Mouse (Mus musculus) left cerebral cortex, adult 2 months (tissue): ENCODE measurements around the gene Rtp4. TPM values are rescaled to one million over a fixed set of nuclear protein-coding genes. Genes with fewer than 3 reads are reported as not detected.

ENCODE experiments used
- DNase-seq, 2 experiments: peaks; one replicate each; pipeline ENCODE4 v3.0.0; 2021 to 2022; ENCODE audit warnings: low spot score in 2 of 2, mixed read lengths in 1 of 2; ENCODE audit errors: extremely low spot score in 1 of 2
- H3K27ac ChIP-seq: fragments of 200-600 bp; 2 replicates; pipeline ENCODE4 v1.8.1; 2022
- H3K4me3 ChIP-seq: fragments of 200-600 bp; 2 replicates; pipeline ENCODE4 v1.8.1; 2022
- CTCF ChIP-seq: fragments of 200-600 bp; IDR thresholded peaks from 2 replicates; pipeline ENCODE4 v1.8.1; 2022; ENCODE audit warnings: antibody characterized with exemption, mild to moderate bottlenecking, moderate library complexity
- intact Hi-C: fragments of 180-260 bp; cut with DNase I; formaldehyde crosslinking; loops from one replicate; pipeline ENCODE4 v1.15.1; 2025
- long read RNA-seq, 2 experiments: library from polyadenylated mRNA; stranded (forward); transcript quantifications; one replicate each; pipeline ENCODE4 v2.0.0; 2021; ENCODE audit warnings: borderline mapping rate in 2 of 2
- total RNA-seq, 2 experiments: library from RNA; stranded (reverse); gene quantifications; 2 replicates each; pipeline ENCODE4 v1.2.3; 2021

Rtp4 gene
- total RNA-seq = 1 to 10 TPM; 1.7 to 2.4 TPM
- long read RNA-seq, experiment 1, partial matches to known transcripts = 0 of 4 reads
- long read RNA-seq, experiment 1, other reads (novel, unspliced or antisense) = 3 of 4 reads
- long read RNA-seq, experiment 2, partial matches to known transcripts = 0 of 1 reads
- long read RNA-seq, experiment 2, other reads (novel, unspliced or antisense) = 1 of 1 reads

DNA sequence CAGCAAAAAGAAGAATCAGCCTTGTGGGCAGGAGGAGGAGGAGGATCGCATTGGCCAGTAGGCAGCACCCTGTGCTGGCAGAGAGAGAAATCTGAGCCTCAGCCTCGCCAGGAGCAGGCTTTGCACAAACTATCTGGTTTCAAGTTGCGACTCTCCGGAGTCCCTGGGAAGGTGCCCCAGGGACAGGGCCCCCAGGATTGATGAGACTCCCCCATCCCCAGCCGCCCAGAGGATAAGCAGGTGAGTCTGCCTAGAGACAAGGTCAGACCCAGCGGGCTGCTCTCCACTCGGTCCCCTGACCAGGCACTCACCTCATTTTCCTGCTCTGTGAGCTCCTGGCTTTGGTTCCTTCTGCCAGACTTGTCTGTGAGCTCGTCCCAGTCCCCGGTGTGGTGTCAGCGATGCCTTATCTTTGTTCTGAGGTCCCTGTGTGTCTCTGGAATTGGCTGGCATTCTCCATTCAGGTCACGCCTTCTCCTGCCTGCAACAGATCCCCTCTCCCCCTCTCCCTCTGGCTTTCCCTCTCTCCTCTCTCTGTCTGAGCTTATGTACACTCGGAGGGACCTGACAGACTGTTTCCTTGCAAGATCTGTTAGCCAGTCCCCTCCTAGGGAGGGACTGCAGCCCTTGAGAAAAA is at the start of gene Rtp4, which contains the start of gene Masp1:
TSS of gene Rtp4 (plus strand) at position 57 of the 637 bp plus-strand sequence.
TSS of gene Masp1 (minus strand) at position 581 of the 637 bp plus-strand sequence.
- peak in 1 of 2 experiments; percentile 59 for DNase-seq
- peak within 1 kb of the TSS; percentile 91 for H3K27ac ChIP-seq
- no peak for TF ChIP-seq CTCF
- H3K4me3 ChIP-seq = peak within 1 kb of the TSS; percentile 39
- intact Hi-C loops = no loop called here

GRCm38 (mm10) chr16:23471551-23471950 is 48.5 kb upstream of the Rtp4 start:
- Histone ChIP-seq H3K4me3 (no peak overlapping the region), H3K27ac (no peak overlapping the region)
- TF ChIP-seq CTCF = no peak
- DNase-seq = no peak
- intact Hi-C loops = no loop called here

DNA sequence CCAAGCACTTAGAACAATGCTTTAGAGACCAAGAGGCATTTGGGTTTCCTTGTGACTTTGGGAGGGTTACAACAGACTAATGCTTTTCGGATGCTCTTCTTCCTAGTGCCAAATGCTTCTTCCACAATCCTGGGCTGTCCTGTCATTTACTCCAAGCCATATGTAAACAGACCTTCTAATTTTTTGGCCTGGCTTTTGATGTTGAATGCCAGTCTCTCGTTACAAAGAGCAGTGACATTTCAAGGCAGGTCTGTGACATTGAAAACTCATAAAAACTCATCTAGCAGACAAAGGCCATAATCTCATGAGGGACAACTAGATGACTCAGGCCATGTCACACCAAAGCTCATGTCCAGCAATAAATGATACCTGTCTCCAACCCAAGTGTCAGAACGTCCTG is 48.0 kb upstream of the Rtp4 start:
- no peak for DNase-seq
- intact Hi-C loops = no loop called here
- Histone ChIP-seq H3K27ac (no peak overlapping the region), H3K4me3 (no peak overlapping the region)
- TF ChIP-seq CTCF = no peak

GRCm38 (mm10) chr16:23475651-23476050 is 44.4 kb upstream of the Rtp4 start:
- TF ChIP-seq CTCF = no peak
- intact Hi-C loops = no loop called here
- Histone ChIP-seq H3K27ac (no peak overlapping the region), H3K4me3 (no peak overlapping the region)
- no peak for DNase-seq

DNA sequence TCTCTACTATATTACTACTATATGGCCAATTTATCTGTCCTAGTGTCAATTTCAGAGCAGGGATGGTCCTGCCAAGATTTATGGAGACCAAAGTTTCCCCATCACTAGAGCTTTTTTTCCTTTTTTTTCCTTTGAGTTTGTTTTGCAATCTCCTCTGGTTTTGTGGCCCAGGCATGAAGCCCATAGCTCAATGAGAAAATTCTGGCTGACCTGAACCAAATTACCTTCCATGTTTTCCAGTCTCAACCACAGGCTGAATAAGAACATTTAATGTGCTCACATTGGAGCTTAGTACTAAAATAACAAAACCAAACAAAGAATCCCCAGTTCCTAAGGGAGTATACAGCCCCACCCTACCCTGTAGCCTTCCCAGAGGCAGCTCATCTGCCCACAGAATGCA is 43.5 kb upstream of the Rtp4 start:
- intact Hi-C loops = no loop called here
- H3K4me3 ChIP-seq = no peak overlapping the region
- no peak for TF ChIP-seq CTCF
- H3K27ac ChIP-seq = no peak overlapping the region
- DNase-seq = no peak

DNA sequence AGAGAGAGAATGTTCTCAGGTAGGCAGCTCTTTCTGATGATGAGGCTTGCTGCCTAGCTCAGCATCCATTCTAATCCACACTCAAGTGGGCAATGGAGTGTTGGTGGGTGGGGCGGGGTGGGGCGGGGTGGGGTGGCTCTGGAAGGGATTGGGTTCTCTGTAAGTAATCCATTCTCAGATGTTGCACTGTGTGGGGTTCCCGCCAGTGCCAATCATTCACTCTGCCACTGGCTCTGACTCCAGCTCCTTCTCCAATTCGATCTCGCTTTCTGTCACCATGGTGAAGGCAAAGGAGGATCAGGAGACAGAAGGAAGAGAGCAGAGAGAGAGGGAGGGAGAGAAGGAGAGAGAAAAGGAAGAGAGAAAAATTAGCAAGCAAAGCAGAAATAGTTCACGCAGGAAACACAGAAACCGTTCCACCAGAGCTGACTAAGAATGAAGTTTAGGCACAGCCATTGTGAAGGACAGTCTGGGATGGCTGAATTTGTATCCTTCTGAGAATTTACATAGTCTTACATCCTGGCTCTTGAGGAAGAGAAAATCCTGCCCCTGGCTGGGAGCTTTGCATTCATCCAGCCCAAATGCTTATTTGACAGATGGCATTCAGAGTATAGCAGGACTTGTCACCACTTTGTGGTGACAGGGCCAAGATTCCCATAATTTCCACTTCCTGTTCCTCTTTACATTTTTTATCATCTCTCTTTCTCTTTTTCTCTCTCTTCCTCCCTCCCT is 40.1 kb upstream of the Rtp4 start:
- Histone ChIP-seq H3K4me3 (no peak overlapping the region), H3K27ac (no peak overlapping the region)
- intact Hi-C loops = no loop called here
- TF ChIP-seq CTCF = no peak
- no peak for DNase-seq

- Histone ChIP-seq H3K4me3 (no peak overlapping the region), H3K27ac (no peak overlapping the region)
- intact Hi-C loops = no loop called here
- no peak for DNase-seq
- no peak for TF ChIP-seq CTCF
Observed at GRCm38 (mm10) chr16:23482218-23482617, 37.9 kb upstream of the Rtp4 start.

- TF ChIP-seq CTCF = no peak
- H3K4me3 ChIP-seq = no peak overlapping the region
- intact Hi-C loops = no loop called here
- no peak overlapping the region for H3K27ac ChIP-seq
- DNase-seq = no peak
Observed at GRCm38 (mm10) chr16:23482846-23483245, 37.2 kb upstream of the Rtp4 start.

- Histone ChIP-seq H3K27ac (no peak overlapping the region), H3K4me3 (no peak overlapping the region)
- DNase-seq = no peak
- intact Hi-C loops = no loop called here
- no peak for TF ChIP-seq CTCF
Observed at GRCm38 (mm10) chr16:23483292-23483691, 36.8 kb upstream of the Rtp4 start.

DNA sequence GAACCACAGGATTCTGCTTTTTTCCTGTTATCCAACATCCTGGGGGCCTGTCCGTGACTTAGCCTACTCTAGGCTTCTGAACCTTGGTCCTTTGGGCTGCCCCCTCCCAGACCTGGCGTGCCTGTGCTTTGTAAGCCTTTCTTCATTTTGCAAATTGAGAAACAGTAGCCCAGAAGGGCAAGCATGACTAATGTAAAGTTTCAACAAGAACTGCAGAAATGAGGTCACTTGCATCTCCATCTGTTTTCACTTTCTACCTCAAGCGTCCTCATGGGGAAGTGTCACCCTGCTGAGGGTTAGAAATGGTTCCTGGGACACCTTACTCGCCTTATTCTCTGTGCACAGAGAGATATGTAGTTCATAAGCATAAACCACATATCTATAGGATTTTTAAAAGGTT is 27.3 kb upstream of the Rtp4 start:
- intact Hi-C loops = no loop called here
- no peak overlapping the region for H3K4me3 ChIP-seq
- TF ChIP-seq CTCF = no peak
- no peak for DNase-seq
- no peak overlapping the region for H3K27ac ChIP-seq

DNA sequence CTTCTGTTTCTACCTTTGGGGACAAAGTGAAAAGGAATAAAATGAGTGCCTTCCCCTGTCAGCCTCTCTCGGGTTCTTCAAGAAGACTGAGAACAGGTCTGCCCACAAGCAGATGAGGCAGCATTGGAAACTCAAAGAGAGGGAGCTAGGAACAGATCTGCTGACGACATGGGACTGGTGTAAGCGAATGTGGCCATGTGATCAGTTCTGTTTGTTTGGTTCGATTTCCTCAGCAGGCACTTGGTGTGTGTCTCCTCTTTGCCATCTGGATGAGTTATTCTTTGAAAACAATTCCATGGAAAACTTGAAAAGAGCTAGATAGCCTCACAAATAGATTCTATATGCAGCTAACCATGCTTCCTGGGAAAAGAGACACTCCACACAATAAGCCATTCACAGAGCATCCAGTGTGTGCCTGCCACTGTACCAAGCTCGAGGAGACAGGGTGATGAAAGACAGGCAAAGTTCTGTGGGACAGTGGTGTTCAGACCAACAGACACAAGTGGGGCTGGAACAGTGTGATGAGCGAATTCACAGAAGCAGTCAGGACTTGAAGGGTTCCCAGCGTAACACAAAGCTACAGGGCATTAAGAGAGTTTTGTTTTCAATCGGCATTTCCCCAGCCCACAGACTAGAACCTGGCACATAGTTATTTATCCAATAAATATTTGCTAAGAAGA is 23.7 kb upstream of the Rtp4 start:
- Histone ChIP-seq H3K27ac (peak overlapping the region; percentile 10; the same call in 1 of the 2 replicates), H3K4me3 (no peak overlapping the region)
- TF ChIP-seq CTCF = no peak
- intact Hi-C loops = no loop called here
- no peak for DNase-seq

DNA sequence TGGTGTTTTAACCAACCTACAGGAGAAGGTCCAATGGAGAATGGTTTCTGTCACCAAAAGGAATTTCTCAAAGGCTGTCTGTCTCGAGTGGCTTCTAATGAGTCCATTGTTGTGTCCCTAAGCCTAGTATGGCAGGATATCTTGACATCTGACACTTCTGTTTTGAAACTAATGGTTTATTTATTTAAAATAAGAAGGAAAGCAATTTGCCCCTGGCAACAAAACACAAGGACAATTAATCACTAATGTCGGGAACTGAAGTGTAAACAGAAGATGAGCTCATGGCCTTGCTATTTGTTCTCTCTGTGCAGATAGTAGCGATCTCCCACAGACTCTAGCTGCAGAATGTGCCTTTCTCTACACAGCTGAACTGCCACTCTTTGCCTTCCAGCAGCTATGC is 22.7 kb upstream of the Rtp4 start:
- intact Hi-C loops = no loop called here
- no peak overlapping the region for H3K4me3 ChIP-seq
- no peak for TF ChIP-seq CTCF
- no peak for DNase-seq
- H3K27ac ChIP-seq = no peak overlapping the region; the same call in 1 of the 2 replicates
